Comparison of ENCODE assay signal across 19 mouse cellular contexts in genomic region chr13:92859959-92860358, GRCm38 (mm10). TPM values are rescaled to one million over a fixed set of nuclear protein-coding genes. Genes with fewer than 3 reads are reported as not detected.
DNase-seq lines count a peak whose midpoint lies in the region; ATAC-seq lines count a peak whose summit lies in the region.
"Had no signal": no experiment of that assay in that cellular context is flagged by ENCODE, and none has a peak within 500 bp of the region (broad histone marks: within the 10 kb centered on the region; RNA-seq: fewer than 3 reads in every experiment).

No protein-coding gene starts in this region.

- no peaks in the 10 kb centered on the region for H3K27me3 ChIP-seq in lung, embryonic 16.5 days (ENCODE audit: control insufficient read depth, insufficient read depth, low read depth, low read length)
- H3K27me3 ChIP-seq in heart, embryonic 10.5 days (ENCODE audit: insufficient read depth, poor library complexity, severe bottlenecking), result no peaks in the 10 kb centered on the region
- H3K27me3 ChIP-seq in heart, embryonic 15.5 days, result no peaks in the 10 kb centered on the region
- no peaks in the 10 kb centered on the region for H3K27me3 ChIP-seq in midbrain, embryonic 13.5 days
- H3K27me3 ChIP-seq: embryonic facial prominence, embryonic 12.5 days; forebrain, embryonic 13.5 days; stomach, embryonic 15.5 days had no signal

- peak; percentile 90 for ATAC-seq in lung, embryonic 16.5 days (ENCODE audit: low read depth)
- peak; percentile 75; the same call in 1 of the 2 replicates for ATAC-seq in heart, embryonic 15.5 days (replicated peaks; ENCODE audit: insufficient number of reproducible peaks, insufficient read depth, low FRiP score, low read depth)
- ATAC-seq in midbrain, embryonic 13.5 days, result no peak
- ATAC-seq: forebrain, embryonic 13.5 days; liver, postnatal 0 days had no signal

- no peaks in the 10 kb centered on the region for H3K9me3 ChIP-seq in lung, embryonic 16.5 days (ENCODE audit: control insufficient read depth, low read length)
- H3K9me3 ChIP-seq in heart, embryonic 10.5 days, result no peaks in the 10 kb centered on the region
- no peaks in the 10 kb centered on the region for H3K9me3 ChIP-seq in heart, embryonic 15.5 days (replicated peaks)
- no peaks in the 10 kb centered on the region for H3K9me3 ChIP-seq in midbrain, embryonic 13.5 days
- H3K9me3 ChIP-seq: embryonic facial prominence, embryonic 12.5 days; forebrain, embryonic 13.5 days; hindbrain, embryonic 10.5 days; stomach, embryonic 15.5 days had no signal

- no peak overlapping the region for H3K9ac ChIP-seq in lung, embryonic 16.5 days (ENCODE audit: low read length)
- H3K9ac ChIP-seq in heart, embryonic 15.5 days, result no peak overlapping the region
- H3K9ac ChIP-seq in midbrain, embryonic 13.5 days (replicated peaks), result no peak overlapping the region
- H3K9ac ChIP-seq: embryonic facial prominence, embryonic 12.5 days; forebrain, embryonic 13.5 days; liver, postnatal 0 days; stomach, embryonic 15.5 days had no signal

- 0 out of 2 replicates have a peak overlapping the region, but pooled peaks have one; percentile 8 for H3K27ac ChIP-seq in lung, embryonic 16.5 days (ENCODE audit: low read length)
- H3K27ac ChIP-seq in heart, embryonic 10.5 days, result peak overlapping the region; percentile 62; the same call in 1 of the 2 replicates
- H3K27ac ChIP-seq in heart, embryonic 15.5 days, result peak overlapping the region; percentile 69
- H3K27ac ChIP-seq in midbrain, embryonic 13.5 days, result no peak overlapping the region
- H3K27ac ChIP-seq: embryonic facial prominence, embryonic 12.5 days; forebrain, embryonic 13.5 days; hindbrain, embryonic 10.5 days; stomach, embryonic 15.5 days had no signal

- H3K4me2 ChIP-seq in lung, embryonic 16.5 days (ENCODE audit: low read depth, low read length), result no peak overlapping the region
- no peak overlapping the region for H3K4me2 ChIP-seq in heart, embryonic 15.5 days
- no peak overlapping the region for H3K4me2 ChIP-seq in midbrain, embryonic 13.5 days (replicated peaks)
- H3K4me2 ChIP-seq: embryonic facial prominence, embryonic 12.5 days; forebrain, embryonic 13.5 days; stomach, embryonic 15.5 days had no signal

- no peaks in the 10 kb centered on the region for H3K4me1 ChIP-seq in lung, embryonic 16.5 days (replicated peaks; ENCODE audit: control insufficient read depth, insufficient read depth, low read length)
- H3K4me1 ChIP-seq in heart, embryonic 10.5 days, result peaks cover 23% of the 10 kb centered on the region
- peaks cover 14% of the 10 kb centered on the region for H3K4me1 ChIP-seq in heart, embryonic 15.5 days (replicated peaks)
- H3K4me1 ChIP-seq in midbrain, embryonic 13.5 days (replicated peaks), result no peaks in the 10 kb centered on the region
- H3K4me1 ChIP-seq: embryonic facial prominence, embryonic 12.5 days; hindbrain, embryonic 10.5 days; stomach, embryonic 15.5 days had no signal

- 41% methylated on average over 4 of the region's 4 CpGs for WGBS in lung, embryonic 16.5 days
- WGBS in heart, embryonic 10.5 days, result 38% methylated on average over 4 of the region's 4 CpGs
- WGBS in heart, embryonic 15.5 days, result 43% methylated on average over 4 of the region's 4 CpGs
- WGBS in midbrain, embryonic 13.5 days, result 83% methylated on average over 4 of the region's 4 CpGs

- H3K4me3 ChIP-seq in lung, embryonic 16.5 days (ENCODE audit: low read length), result no peak overlapping the region
- H3K4me3 ChIP-seq in heart, embryonic 10.5 days, result no peak overlapping the region
- H3K4me3 ChIP-seq in heart, embryonic 15.5 days, result no peak overlapping the region
- no peak overlapping the region for H3K4me3 ChIP-seq in midbrain, embryonic 13.5 days (replicated peaks)
- H3K4me3 ChIP-seq: embryonic facial prominence, embryonic 12.5 days; erythroblast, embryonic 14.5 days; forebrain, embryonic 13.5 days; hindbrain, embryonic 10.5 days; stomach, embryonic 15.5 days had no signal

- no peak for DNase-seq in lung, postnatal 25 days (ENCODE audit: low spot score)
- DNase-seq in heart, embryonic 10.5 days (ENCODE audit: low spot score), result no peak
- peak; percentile 39 to 65 for DNase-seq in lung, postnatal 4 days
- DNase-seq in gastrocnemius, postnatal 25 days, result no peak
- DNase-seq: cerebellum, adult 9-11 months; gastrocnemius, postnatal 10 days; kidney, adult 11 months; layer of hippocampus, postnatal 36 days; left cerebral cortex, postnatal 4 days; liver, postnatal 0 days; retina, postnatal 1 day had no signal

- H3K36me3 ChIP-seq in lung, embryonic 16.5 days (ENCODE audit: control insufficient read depth, insufficient read depth, low read length), result no peaks in the 10 kb centered on the region
- peaks cover 9% of the 10 kb centered on the region for H3K36me3 ChIP-seq in heart, embryonic 10.5 days
- H3K36me3 ChIP-seq in heart, embryonic 15.5 days, result 0 out of 2 replicates have a peak, but pooled peaks cover 4% of the 10 kb centered on the region
- peaks cover 8% of the 10 kb centered on the region for H3K36me3 ChIP-seq in midbrain, embryonic 13.5 days
- H3K36me3 ChIP-seq: embryonic facial prominence, embryonic 12.5 days; stomach, embryonic 15.5 days had no signal

RNA-seq across cellular contexts. Expression of gene Mtx3, which starts 15.4 kb away (rescaled TPM):
- polyA plus RNA-seq in lung, embryonic 16.5 days (2015; fragmentation: Nextera tagmentation; extraction: Ambion mirVana), result 2.5 and 3.0 TPM in 2 replicates
- polyA plus RNA-seq in heart, embryonic 10.5 days (2016; fragmentation: Nextera tagmentation; extraction: Ambion mirVana), result 2.7 and 3.5 TPM in 2 replicates
- polyA plus RNA-seq in heart, embryonic 15.5 days (2015; fragmentation: Nextera tagmentation; extraction: Ambion mirVana), result 2.3 and 2.9 TPM in 2 replicates
- 3.8 and 4.2 TPM in 2 replicates for polyA plus RNA-seq in midbrain, embryonic 13.5 days (2015; fragmentation: Nextera tagmentation; extraction: Ambion mirVana)
- 1 to 10 TPM; 3.2 to 4.4 TPM for total RNA-seq in gastrocnemius, postnatal 25 days (2021)

Comparison
In these comparisons a context has a peak if more than half of its experiments do, and no peak if none do; other contexts are left out.
1. DNase-seq: peak in lung, postnatal 4 days (2 of 2); none in lung, postnatal 25 days (single experiment), heart, embryonic 10.5 days (single experiment) and gastrocnemius, postnatal 25 days (single experiment).